Mouse (Mus musculus): ENCODE results near the gene Gm10490. TPM values are rescaled to one million over a fixed set of nuclear protein-coding genes. Genes with fewer than 3 reads are reported as not detected.

The Gm10490 gene
- polyA plus RNA-seq, 1 experiment, result not detected

- no peak for DNase-seq
- Histone ChIP-seq H3K36me3 (ENCODE audit: control insufficient read depth, insufficient read depth, low read length) (no peaks in the 10 kb centered on the region), H3K27me3 (ENCODE audit: control insufficient read depth, insufficient read depth, low read length) (no peaks in the 10 kb centered on the region), H3K4me1 (replicated peaks; ENCODE audit: control insufficient read depth, insufficient read depth, low read length) (no peaks in the 10 kb centered on the region), H3K27ac (ENCODE audit: control insufficient read depth, insufficient read depth, low read length) (no peak overlapping the region), H3K4me3 (ENCODE audit: control insufficient read depth, insufficient read depth, low read length) (no peak overlapping the region)
- TF ChIP-seq CTCF (IDR thresholded peaks at IDR 0.05; ENCODE audit: borderline replicate concordance, control insufficient read depth, extremely low read depth, insufficient read depth, low read length, poor library complexity), result no peak
- no peak for TF ChIP-seq POLR2A (IDR thresholded peaks at IDR 0.05; ENCODE audit: control insufficient read depth, extremely low read depth, insufficient read depth, low read length, poor library complexity)
- WGBS, result 95% methylated on average over 6 of the region's 6 CpGs
Measured at GRCm38 (mm10) chrX:7937667-7938066, 28.3 kb downstream of the Gm10490 start.

- H3K36me3 ChIP-seq (ENCODE audit: control insufficient read depth, insufficient read depth, low read length), result no peaks in the 10 kb centered on the region
- H3K27ac ChIP-seq (ENCODE audit: control insufficient read depth, insufficient read depth, low read length), result no peak overlapping the region
- no peak overlapping the region for H3K4me3 ChIP-seq (ENCODE audit: control insufficient read depth, insufficient read depth, low read length)
- no peak for DNase-seq
- H3K4me1 ChIP-seq (replicated peaks; ENCODE audit: control insufficient read depth, insufficient read depth, low read length), result peaks cover 12% of the 10 kb centered on the region
- WGBS, result 95% methylated on average over 8 of the region's 8 CpGs
- no peaks in the 10 kb centered on the region for H3K27me3 ChIP-seq (ENCODE audit: control insufficient read depth, insufficient read depth, low read length)
- TF ChIP-seq POLR2A (IDR thresholded peaks at IDR 0.05; ENCODE audit: control insufficient read depth, extremely low read depth, insufficient read depth, low read length, poor library complexity) (no peak), CTCF (IDR thresholded peaks at IDR 0.05; ENCODE audit: borderline replicate concordance, control insufficient read depth, extremely low read depth, insufficient read depth, low read length, poor library complexity) (no peak)
Measured at GRCm38 (mm10) chrX:7945618-7946017, 36.3 kb downstream of the Gm10490 start.

DNA sequence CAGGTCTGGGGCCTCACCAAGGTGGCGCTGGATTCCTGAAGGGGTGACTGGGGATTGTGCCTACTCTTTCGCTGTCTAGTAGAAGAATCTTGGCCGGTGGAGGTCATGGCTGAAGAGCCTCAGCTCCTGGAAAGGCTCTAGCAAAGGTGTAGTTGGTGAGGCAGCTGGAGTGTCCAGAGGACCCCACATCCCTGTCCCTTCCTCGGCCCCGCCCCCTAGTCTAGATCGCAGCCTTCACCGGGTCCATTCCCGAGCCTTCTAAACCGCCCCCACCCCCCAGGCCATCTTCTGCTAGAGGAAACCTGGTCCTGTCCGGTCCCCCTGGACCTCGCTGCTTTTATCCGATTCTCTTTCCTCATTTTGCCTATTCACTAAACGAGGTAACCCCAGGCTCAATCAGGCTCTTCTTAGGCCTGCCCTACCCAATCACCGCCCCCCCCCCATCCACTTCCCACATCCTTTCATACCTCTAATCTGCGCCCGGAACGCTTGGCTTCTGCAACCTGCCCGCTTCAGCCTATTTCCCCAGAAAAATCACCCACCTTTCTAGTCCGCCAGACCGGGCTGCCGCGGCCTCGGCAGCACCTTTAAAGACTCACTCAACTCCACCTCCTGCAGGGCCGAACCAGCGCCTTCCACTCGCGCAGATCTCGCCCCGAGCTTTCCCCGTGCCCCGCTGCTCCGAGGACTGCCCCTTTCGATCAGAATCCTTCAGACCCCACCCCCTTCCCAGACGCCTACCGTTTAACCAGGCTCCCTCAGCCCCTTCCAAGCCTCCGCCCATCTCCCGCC, 38.0 kb downstream of the Gm10490 start, which contains the start of gene Hdac6:
Gene Hdac6 (minus strand): TSS at position 782 of the 792 bp plus-strand sequence.
- TF ChIP-seq POLR2A (IDR thresholded peaks at IDR 0.05; ENCODE audit: control insufficient read depth, extremely low read depth, insufficient read depth, low read length, poor library complexity) (no peak), CTCF (IDR thresholded peaks at IDR 0.05; ENCODE audit: borderline replicate concordance, control insufficient read depth, extremely low read depth, insufficient read depth, low read length, poor library complexity) (no peak)
- peak; percentile 3 for DNase-seq
- Histone ChIP-seq H3K4me1 (replicated peaks; ENCODE audit: control insufficient read depth, insufficient read depth, low read length) (peaks cover 12% of the 10 kb centered on the region), H3K27ac (ENCODE audit: control insufficient read depth, insufficient read depth, low read length) (no peak within 1 kb of the TSS), H3K36me3 (ENCODE audit: control insufficient read depth, insufficient read depth, low read length) (no peaks in the 10 kb centered on the region), H3K4me3 (ENCODE audit: control insufficient read depth, insufficient read depth, low read length) (peak within 1 kb of the TSS; percentile 80), H3K27me3 (ENCODE audit: control insufficient read depth, insufficient read depth, low read length) (no peaks in the 10 kb centered on the region)
- 3% methylated on average over 32 of the region's 37 CpGs for WGBS

GRCm38 (mm10) chrX:7947900-7948492, 38.7 kb downstream of the Gm10490 start:
- TF ChIP-seq POLR2A (IDR thresholded peaks at IDR 0.05; ENCODE audit: control insufficient read depth, extremely low read depth, insufficient read depth, low read length, poor library complexity) (no peak), CTCF (IDR thresholded peaks at IDR 0.05; ENCODE audit: borderline replicate concordance, control insufficient read depth, extremely low read depth, insufficient read depth, low read length, poor library complexity) (no peak)
- Histone ChIP-seq H3K27ac (ENCODE audit: control insufficient read depth, insufficient read depth, low read length) (no peak overlapping the region), H3K36me3 (ENCODE audit: control insufficient read depth, insufficient read depth, low read length) (no peaks in the 10 kb centered on the region), H3K4me1 (replicated peaks; ENCODE audit: control insufficient read depth, insufficient read depth, low read length) (peaks cover 12% of the 10 kb centered on the region), H3K4me3 (ENCODE audit: control insufficient read depth, insufficient read depth, low read length) (peak overlapping the region; percentile 80), H3K27me3 (ENCODE audit: control insufficient read depth, insufficient read depth, low read length) (no peaks in the 10 kb centered on the region)
- peak; percentile 72 for DNase-seq
- WGBS, result 4% methylated on average over 38 of the region's 38 CpGs

- Histone ChIP-seq H3K4me3 (ENCODE audit: control insufficient read depth, insufficient read depth, low read length) (no peak overlapping the region), H3K27ac (ENCODE audit: control insufficient read depth, insufficient read depth, low read length) (no peak overlapping the region), H3K36me3 (ENCODE audit: control insufficient read depth, insufficient read depth, low read length) (no peaks in the 10 kb centered on the region), H3K4me1 (replicated peaks; ENCODE audit: control insufficient read depth, insufficient read depth, low read length) (peaks cover 12% of the 10 kb centered on the region), H3K27me3 (ENCODE audit: control insufficient read depth, insufficient read depth, low read length) (no peaks in the 10 kb centered on the region)
- no peak for TF ChIP-seq CTCF (IDR thresholded peaks at IDR 0.05; ENCODE audit: borderline replicate concordance, control insufficient read depth, extremely low read depth, insufficient read depth, low read length, poor library complexity)
- no peak for TF ChIP-seq POLR2A (IDR thresholded peaks at IDR 0.05; ENCODE audit: control insufficient read depth, extremely low read depth, insufficient read depth, low read length, poor library complexity)
- no peak for DNase-seq
- WGBS, result 96% methylated on average over 7 of the region's 7 CpGs
Measured at GRCm38 (mm10) chrX:7950091-7950490, 40.7 kb downstream of the Gm10490 start.

DNA sequence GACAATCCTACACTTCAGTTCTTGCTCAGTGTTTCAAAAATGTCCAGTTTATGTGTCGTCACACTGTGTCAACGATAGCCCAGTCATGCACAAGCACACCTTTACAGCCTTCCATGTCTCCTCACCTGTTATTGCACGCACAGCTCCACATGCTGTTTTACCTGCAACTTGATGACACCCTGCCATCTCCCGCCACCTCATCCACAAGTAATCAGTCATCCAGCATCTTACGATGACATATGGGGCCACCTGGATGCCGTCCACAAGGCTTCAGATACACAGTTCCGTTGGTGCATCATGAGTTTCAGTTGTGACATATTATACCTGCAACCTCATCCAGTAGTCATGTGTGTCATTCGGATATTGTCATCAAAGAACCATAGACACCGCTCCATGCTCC, 49.5 kb downstream of the Gm10490 start:
- TF ChIP-seq POLR2A (IDR thresholded peaks at IDR 0.05; ENCODE audit: control insufficient read depth, extremely low read depth, insufficient read depth, low read length, poor library complexity) (no peak), CTCF (IDR thresholded peaks at IDR 0.05; ENCODE audit: borderline replicate concordance, control insufficient read depth, extremely low read depth, insufficient read depth, low read length, poor library complexity) (no peak)
- Histone ChIP-seq H3K27me3 (ENCODE audit: control insufficient read depth, insufficient read depth, low read length) (no peaks in the 10 kb centered on the region), H3K27ac (ENCODE audit: control insufficient read depth, insufficient read depth, low read length) (no peak overlapping the region), H3K4me3 (ENCODE audit: control insufficient read depth, insufficient read depth, low read length) (no peak overlapping the region), H3K4me1 (replicated peaks; ENCODE audit: control insufficient read depth, insufficient read depth, low read length) (peaks cover 4% of the 10 kb centered on the region), H3K36me3 (ENCODE audit: control insufficient read depth, insufficient read depth, low read length) (no peaks in the 10 kb centered on the region)
- DNase-seq, result no peak
- 96% methylated on average over 9 of the region's 9 CpGs for WGBS

Other genes starting within 250 kb of the Gm10490 start
- 144 and 149 TPM in 2 replicates for gene Plp2, start 238.2 kb upstream of the Gm10490 start, polyA plus RNA-seq (2012; rRNA removed)
- 0.82 and 3.0 TPM in 2 replicates for gene Magix, start 228.3 kb upstream of the Gm10490 start, polyA plus RNA-seq (2012; rRNA removed)
- gene Gpkow, start 212.4 kb upstream of the Gm10490 start, polyA plus RNA-seq (2012; rRNA removed), result 12.2 and 12.8 TPM in 2 replicates
- gene Wdr45, start 195.2 kb upstream of the Gm10490 start, polyA plus RNA-seq (2012; rRNA removed), result 86.6 and 105 TPM in 2 replicates
- 1.8 and 1.9 TPM in 2 replicates for gene Gm45208, start 187.3 kb upstream of the Gm10490 start, polyA plus RNA-seq (2012; rRNA removed)
- 39.9 and 44.4 TPM in 2 replicates for gene Praf2, start 181.1 kb upstream of the Gm10490 start, polyA plus RNA-seq (2012; rRNA removed)
- 6.8 and 9.3 TPM in 2 replicates for gene Ccdc120, start 158.6 kb upstream of the Gm10490 start, polyA plus RNA-seq (2012; rRNA removed)
- 26.4 and 29.5 TPM in 2 replicates for gene Tfe3, start 147.0 kb upstream of the Gm10490 start, polyA plus RNA-seq (2012; rRNA removed)
- gene Gripap1, start 119.8 kb upstream of the Gm10490 start, polyA plus RNA-seq (2012; rRNA removed), result 68.4 and 73.1 TPM in 2 replicates
- 1.1 TPM in 2 replicates for gene Kcnd1, start 87.3 kb upstream of the Gm10490 start, polyA plus RNA-seq (2012; rRNA removed)
- gene Otud5, start 68.2 kb upstream of the Gm10490 start, polyA plus RNA-seq (2012; rRNA removed), result 112 TPM in 2 replicates
- 53.6 and 54.6 TPM in 2 replicates for gene Pim2, start 31.3 kb upstream of the Gm10490 start, polyA plus RNA-seq (2012; rRNA removed)
- 81.7 and 100 TPM in 2 replicates for gene Slc35a2, start 25.5 kb upstream of the Gm10490 start, polyA plus RNA-seq (2012; rRNA removed)
- 101 and 109 TPM in 2 replicates for gene Pqbp1, start 10.3 kb upstream of the Gm10490 start, polyA plus RNA-seq (2012; rRNA removed)
- 66.8 and 74.8 TPM in 2 replicates for gene Timm17b, start 10.2 kb upstream of the Gm10490 start, polyA plus RNA-seq (2012; rRNA removed)
- not detected in 2 replicates for gene Gm10491, start 1.7 kb upstream of the Gm10490 start, polyA plus RNA-seq (2012; rRNA removed)
- gene Pcsk1n, start 10.3 kb downstream of the Gm10490 start, polyA plus RNA-seq (2012; rRNA removed), result 0.14 and 0.15 TPM in 2 replicates
- gene Eras, start 19.1 kb downstream of the Gm10490 start, polyA plus RNA-seq (2012; rRNA removed), result not detected in 2 replicates
- 31.0 and 32.0 TPM in 2 replicates for gene Hdac6, start 38.3 kb downstream of the Gm10490 start, polyA plus RNA-seq (2012; rRNA removed)
- gene Gata1, start 68.5 kb downstream of the Gm10490 start, polyA plus RNA-seq (2012; rRNA removed), result 2.7 and 2.9 TPM in 2 replicates
- gene Glod5, start 109.0 kb downstream of the Gm10490 start, polyA plus RNA-seq (2012; rRNA removed), result not detected in 2 replicates
- 69.4 and 74.6 TPM in 2 replicates for gene Suv39h1, start 165.2 kb downstream of the Gm10490 start, polyA plus RNA-seq (2012; rRNA removed)
- gene Was, start 181.0 kb downstream of the Gm10490 start, polyA plus RNA-seq (2012; rRNA removed), result 88.5 and 102 TPM in 2 replicates
- 128 and 141 TPM in 2 replicates for gene Wdr13, start 223.3 kb downstream of the Gm10490 start, polyA plus RNA-seq (2012; rRNA removed)
- 220 and 225 TPM in 2 replicates for gene Rbm3, start 236.3 kb downstream of the Gm10490 start, polyA plus RNA-seq (2012; rRNA removed)

Data from thymus, adult 2 months (tissue).